Mouse (Mus musculus) c-Kit-positive CD71-positive TER-119-negative erythroid progenitor cells, embryonic 14.5 days (primary cell): ENCODE measurements at regions not wholly inside any gene's neighbourhood (a gene's known extent, or its start where the extent isn't known, plus 50 kb on each side); places are given as distances from the start of the nearest gene placed in this dataset.
"Not testable (repeated sequence)": the region's sequence is repeated elsewhere in the genome, so short reads cannot be mapped to it uniquely, and the experiment has no call there.

ENCODE experiments used
- DNase-seq: peaks from one replicate; pipeline ENCODE4 v3.0.0-alpha.2; 2013; ENCODE audit warnings: low read depth

DNA sequence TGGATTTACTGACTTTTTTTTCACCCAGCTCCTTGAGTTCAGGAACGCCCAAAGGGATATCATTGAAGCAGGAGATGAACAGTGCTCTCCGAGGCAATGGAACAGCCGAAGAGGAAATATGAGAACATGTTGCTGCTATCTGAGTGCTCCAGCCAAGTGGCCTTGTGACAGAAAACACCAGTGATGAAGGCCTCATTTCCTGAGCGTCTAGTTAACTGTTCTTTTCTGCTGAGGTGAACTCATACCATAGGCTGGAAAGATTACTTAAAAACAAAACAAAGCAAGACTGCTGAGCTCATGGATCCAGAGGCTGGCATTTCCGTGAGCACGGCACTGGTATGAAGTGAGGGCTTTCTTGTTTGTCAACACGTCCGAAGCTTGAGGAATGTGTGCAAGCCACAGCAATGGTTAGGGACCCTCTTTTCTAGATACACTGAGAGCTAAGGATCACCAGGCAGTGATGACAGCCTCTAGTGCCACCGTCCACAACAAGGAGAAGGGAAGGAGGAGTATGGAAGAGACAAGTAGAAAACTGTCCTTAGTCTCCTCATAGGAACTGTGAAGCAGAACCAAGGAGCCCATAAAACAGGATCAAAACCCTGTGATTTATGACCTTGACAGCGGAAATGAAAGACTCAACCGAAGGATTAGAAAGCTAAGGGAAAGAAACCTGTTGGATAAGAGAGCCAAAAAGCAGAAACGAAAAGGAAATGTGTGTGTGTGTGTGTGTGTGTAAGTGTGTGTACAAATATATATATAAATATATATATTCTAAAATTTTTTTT, 200.4 kb downstream of the Fam43a start:
- no peak for DNase-seq

- no peak for DNase-seq
These were observed 204.5 kb downstream of the Fam43a start for GRCm38 (mm10) chr16:30804018-30804417.

DNA sequence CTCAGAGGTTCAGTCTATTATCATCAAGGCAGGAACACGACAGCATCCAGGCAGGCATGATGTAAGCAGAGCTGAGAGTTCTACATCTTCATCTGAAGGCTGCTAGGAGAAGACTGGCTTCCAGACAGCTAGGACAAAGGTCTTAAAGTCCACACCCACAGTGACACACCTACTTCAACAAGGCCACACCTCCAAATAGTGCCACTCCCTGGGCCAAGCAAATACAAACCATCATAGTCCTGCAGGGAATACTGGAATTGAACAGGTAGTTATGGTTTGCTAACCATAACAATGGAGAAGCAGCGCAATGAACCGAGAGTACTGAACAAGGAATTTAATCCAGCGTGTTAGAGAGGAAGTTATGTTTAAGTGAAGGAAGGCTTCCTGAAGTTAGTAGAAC, 206.7 kb downstream of the Fam43a start:
- DNase-seq, result not testable (repeated sequence)

- DNase-seq, result no peak
These were observed 219.1 kb downstream of the Fam43a start for GRCm38 (mm10) chr16:30818541-30819120.

DNA sequence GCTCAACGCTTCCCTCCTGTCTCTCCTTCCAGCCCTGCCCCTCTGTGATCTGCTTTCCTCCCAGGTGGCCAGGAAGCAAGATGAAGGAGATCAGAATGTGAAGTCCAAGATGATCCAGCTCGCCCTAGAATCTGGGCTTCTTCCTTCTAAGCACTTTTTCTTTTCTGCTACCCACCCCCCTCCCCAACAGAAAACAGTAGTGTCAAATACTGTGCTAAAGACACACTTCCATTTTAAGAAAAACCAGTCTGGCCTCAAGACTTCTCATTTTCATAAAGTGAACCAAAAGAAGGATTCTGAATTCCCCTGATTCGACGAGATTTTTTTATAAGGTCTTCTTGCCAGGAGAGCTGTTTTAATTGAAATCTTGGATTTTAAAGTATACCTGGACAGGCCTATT, 219.8 kb downstream of the Fam43a start:
- no peak for DNase-seq

GRCm38 (mm10) chr16:30820234-30820633, 220.7 kb downstream of the Fam43a start:
- DNase-seq, result no peak

GRCm38 (mm10) chr16:30820761-30821160, 221.2 kb downstream of the Fam43a start:
- DNase-seq, result no peak

- DNase-seq, result no peak
These were observed 221.8 kb downstream of the Fam43a start for GRCm38 (mm10) chr16:30821191-30821910.

- DNase-seq, result no peak
These were observed 222.5 kb downstream of the Fam43a start for GRCm38 (mm10) chr16:30821911-30822578.

- no peak for DNase-seq
These were observed 226.6 kb downstream of the Fam43a start for GRCm38 (mm10) chr16:30826128-30826527.

DNA sequence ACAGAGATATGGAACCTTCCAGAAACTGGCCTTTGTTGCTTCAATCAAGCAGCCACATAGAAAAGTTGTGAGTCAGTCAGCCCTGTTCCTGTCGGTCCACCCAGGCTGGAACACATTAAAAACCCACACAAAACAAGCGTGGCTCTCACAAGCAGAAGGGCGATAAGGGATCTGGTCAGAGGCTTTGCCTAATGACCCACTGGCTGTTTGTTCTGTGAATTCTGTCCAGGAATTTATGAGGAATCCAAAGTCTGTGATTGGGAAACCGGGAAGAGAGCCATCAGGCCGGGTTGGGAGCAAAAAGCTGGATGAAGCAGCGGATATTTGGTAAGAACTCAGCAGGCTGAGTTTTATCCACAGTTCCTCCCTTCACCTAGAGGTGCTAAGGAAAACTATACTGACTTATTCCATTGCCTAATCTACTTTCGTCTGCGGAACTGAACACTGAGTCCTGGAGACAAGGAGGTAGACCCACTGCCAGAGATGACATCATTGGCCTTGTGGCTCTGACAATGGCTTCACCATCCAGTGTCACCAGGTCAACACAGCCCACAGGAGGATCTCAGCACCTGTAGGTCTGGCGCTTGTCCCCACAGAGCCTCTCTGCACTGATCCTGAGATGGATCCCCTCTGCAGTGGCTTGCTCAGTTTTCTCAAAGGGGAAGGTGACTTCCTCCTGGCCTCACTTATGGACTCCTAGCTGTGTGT, 228.5 kb downstream of the Fam43a start:
- no peak for DNase-seq

DNA sequence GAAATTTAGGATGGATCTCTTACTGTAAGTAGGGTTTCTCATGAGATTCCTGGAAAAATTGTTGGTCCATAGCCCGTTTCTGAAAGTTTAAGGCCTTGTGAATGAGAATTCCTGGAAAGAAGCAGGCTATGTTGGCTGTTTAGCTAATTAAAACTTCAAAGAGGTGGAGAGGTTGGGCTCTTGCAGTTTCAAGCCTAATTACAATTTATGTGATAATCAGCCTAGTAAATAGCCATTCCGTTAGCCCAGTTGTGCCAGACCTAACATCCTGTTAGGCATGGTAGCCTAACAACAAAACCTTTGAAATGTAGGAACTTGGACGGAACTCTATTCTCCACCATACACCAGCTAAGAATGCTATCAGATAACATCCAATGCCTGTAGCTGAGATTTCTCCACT, 235.0 kb downstream of the Fam43a start:
- DNase-seq, result no peak

DNA sequence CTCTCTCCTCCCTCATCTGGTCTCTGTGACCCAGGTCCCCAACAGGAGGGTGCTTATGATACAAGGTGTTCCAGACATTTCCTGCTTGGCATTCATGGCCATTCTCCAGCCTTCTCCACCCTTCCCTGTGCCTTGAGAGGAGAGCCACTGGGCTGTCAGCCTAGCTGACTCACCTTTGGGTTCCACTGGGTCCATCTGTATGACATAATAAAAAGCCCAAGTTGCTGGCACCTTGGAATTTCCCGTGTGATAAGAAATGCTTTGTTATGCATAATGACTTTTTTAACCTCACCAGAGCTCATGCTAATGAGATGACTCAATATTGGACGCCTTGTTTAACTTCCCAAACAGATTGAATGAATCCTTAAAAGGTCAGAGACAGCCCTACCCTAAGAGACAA, 236.2 kb downstream of the Fam43a start:
- DNase-seq, result no peak

GRCm38 (mm10) chr16:30842831-30843230, 238.4 kb downstream of the Xxylt1 start:
- DNase-seq, result no peak

- DNase-seq, result no peak
These were observed 228.6 kb downstream of the Xxylt1 start for GRCm38 (mm10) chr16:30852595-30852994.

DNA sequence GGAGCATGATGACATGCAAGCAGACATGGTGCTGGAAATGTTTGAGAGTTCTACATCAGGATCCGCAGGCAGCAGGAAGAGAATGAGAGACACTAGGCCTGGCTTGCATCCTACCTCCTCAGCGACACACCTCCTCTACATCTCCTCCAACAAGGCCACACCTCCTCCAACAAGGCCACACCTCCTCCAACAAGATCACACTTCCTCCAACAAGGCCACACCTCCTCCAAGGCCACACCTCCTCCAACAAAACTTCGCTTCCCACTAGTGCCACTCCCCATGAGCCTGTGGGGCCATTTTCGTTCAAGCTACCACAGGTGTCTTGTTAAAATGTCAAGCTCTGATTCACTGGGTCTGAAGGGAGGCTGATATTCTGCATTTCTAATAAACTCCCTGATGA, 226.5 kb downstream of the Xxylt1 start:
- no peak for DNase-seq

- DNase-seq, result no peak
These were observed 223.6 kb downstream of the Xxylt1 start for GRCm38 (mm10) chr16:30857656-30858055.

- DNase-seq, result no peak
These were observed 211.9 kb downstream of the Xxylt1 start for GRCm38 (mm10) chr16:30869136-30869909.

GRCm38 (mm10) chr16:30870110-30870509, 211.1 kb downstream of the Xxylt1 start:
- DNase-seq, result peak; percentile 36

GRCm38 (mm10) chr16:30870676-30871075, 210.6 kb downstream of the Xxylt1 start:
- no peak for DNase-seq

DNA sequence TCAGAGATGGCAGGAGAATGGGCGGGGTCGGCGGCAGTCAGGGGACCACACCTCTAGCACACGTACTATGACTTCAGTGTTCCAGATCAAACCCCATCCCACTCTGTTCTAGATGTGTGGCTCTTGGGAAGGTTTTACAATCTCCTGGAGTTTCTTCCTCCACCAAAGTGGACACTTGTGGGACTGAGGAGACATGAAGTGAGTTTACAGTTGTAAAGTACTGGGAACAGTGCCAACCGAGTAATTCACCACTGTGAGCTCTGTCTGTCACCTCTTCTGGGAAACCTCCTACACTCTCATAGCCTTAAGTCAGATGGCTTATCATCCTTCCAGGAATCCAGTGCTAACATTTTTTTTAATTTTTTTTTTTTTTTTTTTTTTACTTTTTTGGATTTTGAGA, 209.1 kb downstream of the Xxylt1 start:
- peak; percentile 25 for DNase-seq
